8 mouse cellular contexts compared by ENCODE assay signal in genomic region chr11:68601486-68601991, GRCm38 (mm10). TPM values are rescaled to one million over a fixed set of nuclear protein-coding genes. Genes with fewer than 3 reads are reported as not detected.
DNase-seq lines count a peak whose midpoint lies in the region; ATAC-seq lines count a peak whose summit lies in the region.
"Had no signal": no experiment of that assay in that cellular context is flagged by ENCODE, and none has a peak within 500 bp of the region (broad histone marks: within the 10 kb centered on the region; RNA-seq: fewer than 3 reads in every experiment).

No protein-coding gene starts in this region.

- no peaks in the 10 kb centered on the region for H3K9me3 ChIP-seq in lung, embryonic 16.5 days (ENCODE audit: control insufficient read depth, low read length)
- no peaks in the 10 kb centered on the region for H3K9me3 ChIP-seq in intestine, embryonic 16.5 days (ENCODE audit: control insufficient read depth, low read length)
- no peaks in the 10 kb centered on the region for H3K9me3 ChIP-seq in stomach, embryonic 15.5 days

- peak; percentile 31; the same call in 1 of the 2 replicates for ATAC-seq in lung, embryonic 16.5 days (ENCODE audit: low read depth)
- peak; percentile 18; the same call in 1 of the 2 replicates for ATAC-seq in intestine, embryonic 16.5 days
- ATAC-seq in stomach, embryonic 15.5 days (ENCODE audit: insufficient read depth, low FRiP score, low read depth) = 0 out of 2 replicates have a peak, but pooled peaks have one; percentile 7

- DNase-seq in lung, postnatal 14 days = no peak
- DNase-seq in heart, adult 9 months (ENCODE audit: low spot score in 2 of 2) = peak; percentile 37 to 55
- no peak for DNase-seq in right cerebral cortex, adult 2 months (ENCODE audit: low spot score in 2 of 2)
- no peak for DNase-seq in urinary bladder, postnatal 4 days (ENCODE audit: low spot score in 2 of 2)
- DNase-seq: cerebellum, adult 11-12 months had no signal

- WGBS in lung, embryonic 16.5 days = 10% methylated on average over 9 of the region's 9 CpGs
- 19% methylated on average over 9 of the region's 9 CpGs for WGBS in intestine, embryonic 16.5 days
- WGBS in stomach, embryonic 15.5 days = 17% methylated on average over 9 of the region's 9 CpGs

- H3K4me1 ChIP-seq in lung, embryonic 16.5 days (replicated peaks; ENCODE audit: control insufficient read depth, insufficient read depth, low read length) = peaks cover 39% of the 10 kb centered on the region
- peaks cover 28% of the 10 kb centered on the region for H3K4me1 ChIP-seq in intestine, embryonic 16.5 days (ENCODE audit: control insufficient read depth, insufficient read depth, low read length)
- peaks cover 27% of the 10 kb centered on the region for H3K4me1 ChIP-seq in stomach, embryonic 15.5 days

- no peaks in the 10 kb centered on the region for H3K36me3 ChIP-seq in lung, embryonic 16.5 days (ENCODE audit: control insufficient read depth, insufficient read depth, low read length)
- H3K36me3 ChIP-seq in intestine, embryonic 16.5 days (ENCODE audit: control insufficient read depth, insufficient read depth, low read length) = no peaks in the 10 kb centered on the region
- H3K36me3 ChIP-seq in stomach, embryonic 15.5 days = no peaks in the 10 kb centered on the region

- no peak overlapping the region for H3K4me3 ChIP-seq in lung, embryonic 16.5 days (ENCODE audit: low read length)
- no peak overlapping the region for H3K4me3 ChIP-seq in intestine, embryonic 16.5 days (ENCODE audit: low read length)
- no peak overlapping the region for H3K4me3 ChIP-seq in stomach, embryonic 15.5 days (replicated peaks)

- no peaks in the 10 kb centered on the region for H3K27me3 ChIP-seq in lung, embryonic 16.5 days (ENCODE audit: control insufficient read depth, insufficient read depth, low read depth, low read length)
- no peaks in the 10 kb centered on the region for H3K27me3 ChIP-seq in intestine, embryonic 16.5 days (replicated peaks; ENCODE audit: control insufficient read depth, insufficient read depth, low read length)
- H3K27me3 ChIP-seq in stomach, embryonic 15.5 days (replicated peaks) = no peaks in the 10 kb centered on the region

- H3K4me2 ChIP-seq in lung, embryonic 16.5 days (ENCODE audit: low read depth, low read length) = no peak overlapping the region
- no peak overlapping the region for H3K4me2 ChIP-seq in intestine, embryonic 16.5 days (ENCODE audit: low read depth, low read length)
- no peak overlapping the region for H3K4me2 ChIP-seq in stomach, embryonic 15.5 days

- peak overlapping the region; percentile 31; the same call in 1 of the 2 replicates for H3K9ac ChIP-seq in lung, embryonic 16.5 days (ENCODE audit: low read length)
- H3K9ac ChIP-seq in intestine, embryonic 16.5 days (ENCODE audit: low read depth, low read length) = no peak overlapping the region; the same call in 1 of the 2 replicates
- H3K9ac ChIP-seq in stomach, embryonic 15.5 days = no peak overlapping the region

- peak overlapping the region; percentile 97 for H3K27ac ChIP-seq in lung, embryonic 16.5 days (ENCODE audit: low read length)
- H3K27ac ChIP-seq in intestine, embryonic 16.5 days (ENCODE audit: low read length) = peak overlapping the region; percentile 75
- peak overlapping the region; percentile 82 for H3K27ac ChIP-seq in stomach, embryonic 15.5 days

RNA-seq across cellular contexts. Expression of gene Ccdc42, which starts 14.7 kb away (rescaled TPM):
- 0.67 and 1.1 TPM in 2 replicates for polyA plus RNA-seq in lung, embryonic 16.5 days (2015; fragmentation: Nextera tagmentation; extraction: Ambion mirVana)
- polyA plus RNA-seq in intestine, embryonic 16.5 days (2015; fragmentation: Nextera tagmentation; extraction: Ambion mirVana) = 0.38 TPM in 1 of 2 replicates, not detected in the other
- polyA plus RNA-seq in stomach, embryonic 15.5 days (2015; fragmentation: Nextera tagmentation; extraction: Ambion mirVana) = 0.42 and 0.50 TPM in 2 replicates

RNA-seq across cellular contexts. Expression of gene Mfsd6l, which starts 45.6 kb away (rescaled TPM):
- polyA plus RNA-seq in lung, embryonic 16.5 days (2015; fragmentation: Nextera tagmentation; extraction: Ambion mirVana) = 4.1 and 4.3 TPM in 2 replicates
- polyA plus RNA-seq in intestine, embryonic 16.5 days (2015; fragmentation: Nextera tagmentation; extraction: Ambion mirVana) = 4.5 and 6.8 TPM in 2 replicates
- 2.2 and 3.2 TPM in 2 replicates for polyA plus RNA-seq in stomach, embryonic 15.5 days (2015; fragmentation: Nextera tagmentation; extraction: Ambion mirVana)

Comparison
In these comparisons a context has a peak if more than half of its experiments do, and no peak if none do; other contexts are left out.
1. DNase-seq: peak in heart, adult 9 months (2 of 2); none in lung, postnatal 14 days (single experiment), right cerebral cortex, adult 2 months (0 of 2) and urinary bladder, postnatal 4 days (0 of 2).
2. Peak in every context shown above with its lines, with median percentiles within 50 percentile points of each other: ATAC-seq and H3K27ac ChIP-seq.